Mouse (Mus musculus) CH12.LX (cell line): ENCODE results near the gene Hist2h3c1. TPM values are rescaled to one million over a fixed set of nuclear protein-coding genes. Genes with fewer than 3 reads are reported as not detected.

Experiments used
- DNase-seq: peaks from one replicate; pipeline ENCODE4 v3.0.0-alpha.2; 2013; ENCODE audit errors: extremely low read depth
- H3K27ac ChIP-seq: 2 replicates; pipeline ENCODE4 v1.5.1; 2012; ENCODE audit warnings: low read depth, mild to moderate bottlenecking, control low read depth, moderate library complexity; ENCODE audit not compliant: insufficient read depth
- H3K27me3 ChIP-seq: replicated peaks from 2 replicates; pipeline ENCODE3; 2012; ENCODE audit warnings: inconsistent platforms
- H3K36me3 ChIP-seq, 2 experiments: replicated peaks in 1 of 2; 2 replicates each; pipeline versions ENCODE3 to v1.6.1; 2012; ENCODE audit warnings: inconsistent platforms in 1 of 2, low read length in 1 of 2, mild to moderate bottlenecking in 1 of 2, mixed read lengths in 1 of 2, moderate library complexity in 1 of 2; ENCODE audit not compliant: control insufficient read depth in 1 of 2, insufficient read depth in 1 of 2
- H3K4me1 ChIP-seq, 2 experiments: 2 replicates each; pipeline ENCODE4 v1.6.1; 2012; ENCODE audit warnings: inconsistent platforms in 1 of 2, moderate library complexity in 1 of 2; ENCODE audit not compliant: insufficient read depth in 2 of 2, control insufficient read depth in 1 of 2
- H3K4me2 ChIP-seq: 2 replicates; pipeline ENCODE4 v1.6.1; 2012; ENCODE audit warnings: low read depth, mild to moderate bottlenecking, control low read depth; ENCODE audit not compliant: poor library complexity, insufficient read depth, severe bottlenecking
- H3K4me3 ChIP-seq, 3 experiments: fragments of 150-350 bp in 1 of 3; sonication (generic) in 1 of 3; replicated peaks in 1 of 3; 2 replicates each; pipeline versions ENCODE3 to v1.5.1; 2011 to 2012; ENCODE audit warnings: low read depth in 2 of 3, low read length in 2 of 3, mild to moderate bottlenecking in 2 of 3, moderate library complexity in 2 of 3, control low read depth in 1 of 3, improper control_type of control experiment in 1 of 3, inconsistent platforms in 1 of 3, mixed read lengths in 1 of 3; ENCODE audit not compliant: poor library complexity in 1 of 3
- H3K79me2 ChIP-seq: replicated peaks from 2 replicates; pipeline ENCODE4 v1.6.1; 2012; ENCODE audit warnings: mild to moderate bottlenecking, moderate library complexity; ENCODE audit not compliant: control insufficient read depth, poor library complexity, insufficient read depth, severe bottlenecking; ENCODE audit errors: extremely low read depth
- H3K9ac ChIP-seq: 2 replicates; pipeline ENCODE4 v1.6.1; 2012; ENCODE audit warnings: low read depth, mild to moderate bottlenecking, control low read depth, moderate library complexity; ENCODE audit not compliant: insufficient read depth
- H3K9me3 ChIP-seq: replicated peaks from 2 replicates; pipeline ENCODE3; 2012; ENCODE audit warnings: low read length, inconsistent platforms, mixed read lengths
- BHLHE40 ChIP-seq: IDR thresholded peaks from 2 replicates; pipeline ENCODE4 v1.6.1; 2011; ENCODE audit warnings: mild to moderate bottlenecking, low read depth, low read length, improper control_type of control experiment
- CHD1 ChIP-seq: IDR thresholded peaks from 2 replicates; pipeline ENCODE4 v1.6.1; 2012; ENCODE audit warnings: low read depth, low read length, improper control_type of control experiment, inconsistent platforms
- CHD2 ChIP-seq: IDR thresholded peaks from 2 replicates; pipeline ENCODE4 v1.6.1; 2011; ENCODE audit warnings: low read length, improper control_type of control experiment
- CTCF ChIP-seq, 2 experiments: IDR thresholded peaks in 1 of 2; conservative IDR thresholded peaks in 1 of 2; 2 replicates each; pipeline ENCODE4 v1.5.1; 2011 to 2012; ENCODE audit warnings: low read depth in 2 of 2, low read length in 2 of 2, improper control_type of control experiment in 1 of 2, inconsistent platforms in 1 of 2, mild to moderate bottlenecking in 1 of 2, moderate library complexity in 1 of 2
- E2F4 ChIP-seq: IDR thresholded peaks from 2 replicates; pipeline ENCODE4 v1.6.1; 2011; ENCODE audit warnings: low read depth, low read length, improper control_type of control experiment; ENCODE audit not compliant: insufficient replicate concordance
- ELF1 ChIP-seq: IDR thresholded peaks from 2 replicates; pipeline ENCODE4 v1.6.1; 2014; ENCODE audit warnings: low read depth, mild to moderate bottlenecking, inconsistent platforms, low read length, improper control_type of control experiment
- EP300 ChIP-seq: IDR thresholded peaks from 2 replicates; pipeline ENCODE4 v1.6.1; 2011; ENCODE audit warnings: low read length, improper control_type of control experiment
- GABPA ChIP-seq: IDR thresholded peaks from 2 replicates; pipeline ENCODE4 v1.6.1; 2012; ENCODE audit warnings: low read depth, low read length, improper control_type of control experiment, inconsistent platforms; ENCODE audit not compliant: insufficient replicate concordance
- HCFC1 ChIP-seq: IDR thresholded peaks from 2 replicates; pipeline ENCODE4 v1.6.1; 2012; ENCODE audit warnings: low read depth, mild to moderate bottlenecking, inconsistent platforms, low read length, improper control_type of control experiment
- IRF4 ChIP-seq: IDR thresholded peaks from 2 replicates; pipeline ENCODE4 v1.6.1; 2014; ENCODE audit warnings: low read depth, mild to moderate bottlenecking, inconsistent platforms, low read length, improper control_type of control experiment
- JUN ChIP-seq: IDR thresholded peaks from 2 replicates; pipeline ENCODE4 v1.6.1; 2011; ENCODE audit warnings: low read depth, mild to moderate bottlenecking, low read length, improper control_type of control experiment, moderate library complexity; ENCODE audit not compliant: insufficient read depth
- JUND ChIP-seq: conservative IDR thresholded peaks from 2 replicates; pipeline ENCODE4 v1.6.1; 2011; ENCODE audit warnings: low read depth, low read length, improper control_type of control experiment
- KAT2A ChIP-seq: IDR thresholded peaks from 2 replicates; pipeline ENCODE4 v1.6.1; 2012; ENCODE audit warnings: low read length, improper control_type of control experiment, inconsistent platforms; ENCODE audit not compliant: insufficient replicate concordance
- MAFK ChIP-seq: IDR thresholded peaks from 2 replicates; pipeline ENCODE4 v1.6.1; 2011; ENCODE audit warnings: low read length, improper control_type of control experiment; ENCODE audit not compliant: insufficient replicate concordance
- MAX ChIP-seq: IDR thresholded peaks from 2 replicates; pipeline ENCODE4 v1.6.1; 2011; ENCODE audit warnings: low read length, improper control_type of control experiment
- MEF2A ChIP-seq: IDR thresholded peaks from 2 replicates; pipeline ENCODE4 v1.6.1; 2014; ENCODE audit warnings: low read depth, mild to moderate bottlenecking, inconsistent platforms, low read length, improper control_type of control experiment, borderline replicate concordance
- MXI1 ChIP-seq: IDR thresholded peaks from 2 replicates; pipeline ENCODE4 v1.6.1; 2011; ENCODE audit warnings: mild to moderate bottlenecking, low read depth, low read length, improper control_type of control experiment
- MYC ChIP-seq: IDR thresholded peaks from 2 replicates; pipeline ENCODE4 v1.6.1; 2011; ENCODE audit warnings: low read depth, mild to moderate bottlenecking, improper control_type of control experiment, low read length
- NELFE ChIP-seq: IDR thresholded peaks from 2 replicates; pipeline ENCODE4 v1.6.1; 2011; ENCODE audit warnings: low read depth, low read length, improper control_type of control experiment
- NRF1 ChIP-seq: IDR thresholded peaks from 2 replicates; pipeline ENCODE4 v1.6.1; 2014; ENCODE audit warnings: low read depth, mild to moderate bottlenecking, inconsistent platforms, low read length, improper control_type of control experiment, moderate library complexity
- PAX5 ChIP-seq: IDR thresholded peaks from 2 replicates; pipeline ENCODE4 v1.6.1; 2012; ENCODE audit warnings: low read length, inconsistent platforms, mixed read lengths
- POLR2A ChIP-seq: IDR thresholded peaks from 2 replicates; pipeline ENCODE4 v1.6.1; 2011; ENCODE audit warnings: low read depth, mild to moderate bottlenecking, improper control_type of control experiment, low read length
- POLR2AphosphoS2 ChIP-seq: IDR thresholded peaks from 2 replicates; pipeline ENCODE4 v1.6.1; 2011; ENCODE audit warnings: low read depth, low read length, improper control_type of control experiment
- RAD21 ChIP-seq: IDR thresholded peaks from 2 replicates; pipeline ENCODE4 v1.6.1; 2011; ENCODE audit warnings: low read depth, mild to moderate bottlenecking, low read length, improper control_type of control experiment, moderate library complexity
- RCOR1 ChIP-seq: conservative IDR thresholded peaks from 2 replicates; pipeline ENCODE4 v1.6.1; 2012; ENCODE audit warnings: low read depth, mild to moderate bottlenecking, inconsistent platforms, low read length, improper control_type of control experiment
- SIN3A ChIP-seq: IDR thresholded peaks from 2 replicates; pipeline ENCODE4 v1.6.1; 2012; ENCODE audit warnings: low read length, improper control_type of control experiment, inconsistent platforms
- SMC3 ChIP-seq: IDR thresholded peaks from 2 replicates; pipeline ENCODE4 v1.6.1; 2011; ENCODE audit warnings: low read depth, low read length, improper control_type of control experiment
- TBP ChIP-seq: conservative IDR thresholded peaks from 2 replicates; pipeline ENCODE4 v1.6.1; 2011; ENCODE audit warnings: low read depth, low read length, improper control_type of control experiment
- TCF12 ChIP-seq: IDR thresholded peaks from 2 replicates; pipeline ENCODE4 v1.6.1; 2014; ENCODE audit warnings: low read depth, mild to moderate bottlenecking, inconsistent platforms, low read length, improper control_type of control experiment
- UBTF ChIP-seq: IDR thresholded peaks from 2 replicates; pipeline ENCODE4 v1.6.1; 2012; ENCODE audit warnings: low read depth, mild to moderate bottlenecking, inconsistent platforms, low read length, improper control_type of control experiment, moderate library complexity
- USF1 ChIP-seq: IDR thresholded peaks from 2 replicates; pipeline ENCODE4 v1.6.1; 2014; ENCODE audit warnings: low read depth, mild to moderate bottlenecking, inconsistent platforms, low read length, improper control_type of control experiment
- USF2 ChIP-seq: conservative IDR thresholded peaks from 2 replicates; pipeline ENCODE4 v1.6.1; 2011; ENCODE audit warnings: low read depth, low read length, improper control_type of control experiment
- ZKSCAN1 ChIP-seq: IDR thresholded peaks from 2 replicates; pipeline ENCODE4 v1.6.1; 2012; ENCODE audit warnings: low read depth, inconsistent platforms, low read length, improper control_type of control experiment, borderline replicate concordance
- ZMIZ1 ChIP-seq: IDR thresholded peaks from 2 replicates; pipeline ENCODE4 v1.6.1; 2012; ENCODE audit warnings: low read depth, mild to moderate bottlenecking, inconsistent platforms, low read length, improper control_type of control experiment
- ZNF384 ChIP-seq: IDR thresholded peaks from 2 replicates; pipeline ENCODE4 v1.6.1; 2012; ENCODE audit warnings: low read depth, low read length, improper control_type of control experiment, inconsistent platforms
- dilution Hi-C: fragments of 300-500 bp; cut with MboI; formaldehyde crosslinking; loops from 2 replicates; pipeline ENCODE4 v1.14.3; 2020; ENCODE audit warnings: low sequenced_read_pairs; ENCODE audit not compliant: extremely low pct_unique_long_range_greater_than_20kb, extremely low pct_ligation_motif_present
- in situ Hi-C: fragments of 300-500 bp; cut with MboI; formaldehyde crosslinking; loops from 3 replicates; pipeline ENCODE4 v1.14.3; 2019; ENCODE audit warnings: low sequenced_read_pairs, low pct_ligation_motif_present, low pct_unique_long_range_greater_than_20kb, mixed read lengths
- polyA plus RNA-seq: library from polyadenylated mRNA; unstranded; fragments of >175 nt; gene quantifications from 2 replicates; pipeline ENCODE4 v1.2.1, GENCODE M21; 2012; ENCODE audit warnings: low read depth; ENCODE audit not compliant: insufficient read length
- total RNA-seq, 2 experiments: library from RNA; depleted of rRNA; stranded (reverse); fragments of 300-350 nt in 1 of 2; fragments of >200 nt in 1 of 2; gene quantifications; 2 replicates each; pipeline ENCODE4 v1.2.3; 2012 to 2014

Hist2h3c1 gene
- total and polyA plus RNA-seq, 3 experiments, result 0.33 to 1.4 (median 1.4) TPM

- H3K79me2 ChIP-seq, result no peaks in the 10 kb centered on the region
- no peaks in the 10 kb centered on the region for H3K9me3 ChIP-seq
- H3K27ac ChIP-seq, result peak overlapping the region; percentile 95
- H3K36me3 ChIP-seq, result no peaks in the 10 kb centered on the region
- H3K4me1 ChIP-seq, result peaks cover 10 to 36% of the 10 kb centered on the region in 2 experiments
- in situ Hi-C loops, result no loop called here
- H3K27me3 ChIP-seq, result no peaks in the 10 kb centered on the region
- H3K4me3 ChIP-seq, result peak overlapping the region; percentile 65 to 73 (median 66)
- TF ChIP-seq CTCF (conservative IDR thresholded peaks at IDR 0.05 in 1 of 2, IDR thresholded peaks at IDR 0.05 in 1 of 2; ENCODE audit: low read depth in 2 of 2, low read length in 2 of 2) (no peak), MAFK (no peak), KAT2A (no peak), TBP (peak; percentile 58; the same call in 1 of the 2 replicates), ELF1 (no peak), BHLHE40 (no peak), IRF4 (peak; percentile 37; the same call in 1 of the 2 replicates), POLR2A (no peak; the same call in 1 of the 2 replicates), USF1 (no peak), SMC3 (no peak), NRF1 (no peak), MEF2A (no peak), CHD1 (peak; percentile 81; the same call in 1 of the 2 replicates), UBTF (no peak), ZNF384 (no peak), HCFC1 (no peak; the same call in 1 of the 2 replicates), MAX (peak; percentile 54), MYC (peak; percentile 84), USF2 (no peak), RCOR1 (no peak), MXI1 (peak; percentile 92), ZMIZ1 (peak; percentile 47; the same call in 1 of the 2 replicates), ZKSCAN1 (no peak), E2F4 (no peak), GABPA (no peak), CHD2 (no peak), RAD21 (no peak), NELFE (peak; percentile 53; the same call in 1 of the 2 replicates), SIN3A (peak; percentile 52; the same call in 1 of the 2 replicates), POLR2AphosphoS2 (no peak), JUN (no peak), EP300 (no peak), JUND (0 out of 2 replicates have a peak, but pooled peaks have one; percentile 5), TCF12 (peak; percentile 55), PAX5 (no peak)
- TF ChIP-seq, all 38 proteins: peak for 11
- peak; percentile 54 for DNase-seq
- Histone ChIP-seq H3K9ac (peak overlapping the region; percentile 87), H3K4me2 (peak overlapping the region; percentile 59)
- dilution Hi-C loops, result no loop called here
Measured at GRCm38 (mm10) chr3:96243921-96244572, 2.4 kb upstream of the Hist2h3c1 start.
